Mouse (Mus musculus) right cerebral cortex, postnatal 25 days (tissue): ENCODE measurements at regions not wholly inside any gene's neighbourhood (a gene's known extent, or its start where the extent isn't known, plus 50 kb on each side); places are given as distances from the start of the nearest gene placed in this dataset.

Source experiments
- DNase-seq: peaks from one replicate; pipeline ENCODE4 v3.0.0; 2022

GRCm38 (mm10) chr12:13164791-13165190 is 84.2 kb downstream of the Ddx1 start:
- no peak for DNase-seq

- DNase-seq: no peak
Measured at GRCm38 (mm10) chr12:13161051-13161450, 88.0 kb downstream of the Ddx1 start.

GRCm38 (mm10) chr12:13159346-13160055 is 89.5 kb downstream of the Ddx1 start:
- peak; percentile 36 for DNase-seq

GRCm38 (mm10) chr12:13157666-13158381 is 91.2 kb downstream of the Ddx1 start:
- no peak for DNase-seq

- DNase-seq: no peak
Measured at GRCm38 (mm10) chr12:13157089-13157488, 91.9 kb downstream of the Ddx1 start.

- DNase-seq: no peak
Measured at GRCm38 (mm10) chr12:13150751-13151150, 98.3 kb downstream of the Ddx1 start.

GRCm38 (mm10) chr12:13147251-13147650 is 101.8 kb downstream of the Ddx1 start:
- no peak for DNase-seq

- no peak for DNase-seq
Measured at GRCm38 (mm10) chr12:13145186-13146115, 103.6 kb downstream of the Ddx1 start.

- no peak for DNase-seq
Measured at GRCm38 (mm10) chr12:13144739-13145138, 104.3 kb downstream of the Ddx1 start.

- peak; percentile 63 for DNase-seq
Measured at GRCm38 (mm10) chr12:13140636-13141035, 108.4 kb downstream of the Ddx1 start.

GRCm38 (mm10) chr12:13139189-13139588 is 109.8 kb downstream of the Ddx1 start:
- no peak for DNase-seq

GRCm38 (mm10) chr12:13134168-13134567 is 114.8 kb downstream of the Ddx1 start:
- no peak for DNase-seq

GRCm38 (mm10) chr12:13129677-13130082 is 119.3 kb downstream of the Ddx1 start:
- DNase-seq: no peak

- DNase-seq: no peak
Measured at GRCm38 (mm10) chr12:13127407-13127806, 121.6 kb downstream of the Ddx1 start.

- DNase-seq: no peak
Measured at GRCm38 (mm10) chr12:13125054-13125453, 124.0 kb downstream of the Ddx1 start.

GRCm38 (mm10) chr12:13122282-13122681 is 126.7 kb downstream of the Ddx1 start:
- no peak for DNase-seq

GRCm38 (mm10) chr12:13120581-13120980 is 128.4 kb downstream of the Ddx1 start:
- DNase-seq: no peak

- no peak for DNase-seq
Measured at GRCm38 (mm10) chr12:13119653-13120052, 129.4 kb downstream of the Ddx1 start.

- no peak for DNase-seq
Measured at GRCm38 (mm10) chr12:13118026-13118425, 131.0 kb downstream of the Ddx1 start.

GRCm38 (mm10) chr12:13114341-13114740 is 134.7 kb downstream of the Ddx1 start:
- DNase-seq: no peak

- DNase-seq: no peak
Measured at GRCm38 (mm10) chr12:13106931-13107330, 142.1 kb downstream of the Ddx1 start.

- no peak for DNase-seq
Measured at GRCm38 (mm10) chr12:13100505-13101354, 148.3 kb downstream of the Ddx1 start.
